Mouse (Mus musculus): Measurements from ENCODE around the gene Gpr35. TPM values are rescaled to one million over a fixed set of nuclear protein-coding genes. Genes with fewer than 3 reads are reported as not detected.

Gene Gpr35
- polyA plus RNA-seq, 1 experiment from 2014 or later, result 0.54 TPM

DNA sequence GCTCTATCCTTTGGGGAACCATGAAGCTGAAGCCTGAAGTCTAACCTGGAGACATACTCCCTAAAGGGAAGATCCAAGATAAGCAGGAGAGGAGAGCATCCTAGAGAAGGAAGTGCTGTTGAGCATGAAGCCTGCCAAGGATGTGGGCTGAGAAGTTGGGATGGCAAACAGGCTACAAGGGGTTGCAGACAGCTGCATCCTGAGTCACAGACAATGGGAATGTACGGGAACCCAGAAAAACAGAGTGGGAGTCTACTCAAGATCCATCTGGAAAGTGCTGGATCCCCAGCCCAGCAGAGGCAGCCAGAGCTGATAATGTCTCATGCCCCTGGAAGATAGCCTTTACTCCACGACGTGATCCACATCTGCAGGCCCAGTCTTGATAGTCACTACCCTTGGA lies 80.5 kb downstream of the Gpr35 start:
- Histone ChIP-seq H3K9me3 (ENCODE audit: control insufficient read depth, low read length) (no peaks in the 10 kb centered on the region), H3K27ac (replicated peaks in 1 of 2; ENCODE audit: control insufficient read depth in 1 of 2, insufficient read depth in 1 of 2, low read depth in 2 of 2, low read length in 2 of 2) (no peak overlapping the region), H3K4me3 (ENCODE audit: control insufficient read depth in 1 of 2, insufficient read depth in 1 of 2, low read depth in 1 of 2, low read length in 2 of 2) (no peak overlapping the region), H3K4me2 (ENCODE audit: low read length) (no peak overlapping the region), H3K9ac (ENCODE audit: low read length) (no peak overlapping the region), H3K27me3 (ENCODE audit: control insufficient read depth, insufficient read depth, low read length) (no peaks in the 10 kb centered on the region), H3K36me3 (ENCODE audit: control insufficient read depth, insufficient read depth, low read length) (no peaks in the 10 kb centered on the region), H3K4me1 (ENCODE audit: control insufficient read depth in 2 of 2, insufficient read depth in 2 of 2, low read length in 2 of 2) (peaks cover 20 to 31% of the 10 kb centered on the region in 2 experiments)
- no peak for ATAC-seq (ENCODE audit: insufficient number of reproducible peaks, insufficient read depth, low FRiP score, low read depth)
- WGBS, result 74% methylated on average over 3 of the region's 3 CpGs

DNA sequence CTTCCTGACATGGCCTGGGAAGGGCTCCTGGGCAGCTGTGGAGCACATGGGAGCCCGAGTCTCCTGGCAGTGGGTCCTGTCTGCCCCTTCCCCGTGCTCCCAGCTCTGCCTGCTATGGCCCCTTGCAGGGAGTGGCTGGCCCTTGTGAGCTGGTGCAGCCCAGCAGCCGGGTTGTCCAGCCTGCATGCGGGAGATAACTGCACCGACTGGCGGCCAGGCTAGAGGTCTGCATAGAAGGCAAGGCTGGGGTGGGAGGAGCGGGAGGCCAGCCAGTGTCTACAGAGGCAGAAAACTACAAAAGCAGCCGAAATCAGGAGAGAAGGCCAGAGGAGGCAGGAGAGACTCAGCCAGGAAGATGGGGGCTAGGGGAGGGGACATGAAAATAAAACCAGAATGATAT lies 83.3 kb downstream of the Gpr35 start:
- ATAC-seq (ENCODE audit: insufficient number of reproducible peaks, insufficient read depth, low FRiP score, low read depth), result no peak
- H3K9ac ChIP-seq (ENCODE audit: low read length), result no peak overlapping the region
- 16% methylated on average over 8 of the region's 8 CpGs for WGBS

DNA sequence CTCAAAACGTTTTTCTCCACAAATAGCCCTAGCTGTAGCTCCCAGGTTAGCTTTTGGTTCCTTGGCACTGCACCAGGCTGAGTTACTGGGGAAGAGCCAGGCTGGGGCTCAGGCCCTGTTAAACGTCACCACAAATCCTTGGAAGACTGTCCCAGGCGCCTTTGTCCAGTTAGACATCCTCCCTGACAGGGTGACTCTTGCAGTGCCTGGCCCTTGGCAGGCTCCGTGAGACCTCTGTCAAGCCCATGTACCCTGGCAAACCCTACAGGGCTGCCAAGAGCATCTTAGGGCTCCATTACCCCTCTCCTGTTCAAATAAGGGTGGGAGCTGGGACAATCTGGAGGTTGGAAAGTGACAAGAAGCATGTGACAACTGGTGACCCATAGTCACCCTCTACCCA lies 85.3 kb downstream of the Gpr35 start:
- 0 out of 2 replicates have a peak, but pooled peaks cover 4% of the 10 kb centered on the region for H3K9me3 ChIP-seq (ENCODE audit: control insufficient read depth, low read length)
- 50% methylated on average over 4 of the region's 4 CpGs for WGBS
- H3K9ac ChIP-seq (ENCODE audit: low read length), result no peak overlapping the region
- no peak overlapping the region for H3K4me2 ChIP-seq (ENCODE audit: low read length)
- H3K27ac ChIP-seq (replicated peaks in 1 of 2; ENCODE audit: control insufficient read depth in 1 of 2, insufficient read depth in 1 of 2, low read depth in 2 of 2, low read length in 2 of 2), result no peak overlapping the region
- peaks cover 20 to 32% of the 10 kb centered on the region in 2 experiments for H3K4me1 ChIP-seq (ENCODE audit: control insufficient read depth in 2 of 2, insufficient read depth in 2 of 2, low read length in 2 of 2)
- H3K36me3 ChIP-seq (ENCODE audit: control insufficient read depth, insufficient read depth, low read length), result no peaks in the 10 kb centered on the region
- no peak overlapping the region for H3K4me3 ChIP-seq (ENCODE audit: control insufficient read depth in 1 of 2, insufficient read depth in 1 of 2, low read depth in 1 of 2, low read length in 2 of 2)
- ATAC-seq (ENCODE audit: insufficient number of reproducible peaks, insufficient read depth, low FRiP score, low read depth), result no peak
- H3K27me3 ChIP-seq (ENCODE audit: control insufficient read depth, insufficient read depth, low read length), result no peaks in the 10 kb centered on the region

More for the DNA sequence above, 83.3 kb downstream of the Gpr35 start:
- Histone ChIP-seq H3K4me1 (ENCODE audit: control insufficient read depth in 2 of 2, insufficient read depth in 2 of 2, low read length in 2 of 2) (peaks cover 20 to 32% of the 10 kb centered on the region in 2 experiments), H3K9me3 (ENCODE audit: control insufficient read depth, low read length) (0 out of 2 replicates have a peak, but pooled peaks cover 4% of the 10 kb centered on the region), H3K27me3 (ENCODE audit: control insufficient read depth, insufficient read depth, low read length) (no peaks in the 10 kb centered on the region), H3K36me3 (ENCODE audit: control insufficient read depth, insufficient read depth, low read length) (no peaks in the 10 kb centered on the region), H3K4me3 (ENCODE audit: control insufficient read depth in 1 of 2, insufficient read depth in 1 of 2, low read depth in 1 of 2, low read length in 2 of 2) (no peak overlapping the region), H3K4me2 (ENCODE audit: low read length) (no peak overlapping the region), H3K27ac (replicated peaks in 1 of 2; ENCODE audit: control insufficient read depth in 1 of 2, insufficient read depth in 1 of 2, low read depth in 2 of 2, low read length in 2 of 2) (no peak overlapping the region)

Other genes starting within 250 kb of the Gpr35 start
- gene Gpc1, start 119.2 kb upstream of the Gpr35 start, polyA plus RNA-seq (2014; fragmentation: Nextera tagmentation; extraction: Ambion mirVana), result 55.3 and 59.7 TPM in 2 replicates
- 0.16 and 0.89 TPM in 2 replicates for gene Ankmy1, start 48.0 kb upstream of the Gpr35 start, polyA plus RNA-seq (2014; fragmentation: Nextera tagmentation; extraction: Ambion mirVana)
- gene Dusp28, start 43.9 kb upstream of the Gpr35 start, polyA plus RNA-seq (2014; fragmentation: Nextera tagmentation; extraction: Ambion mirVana), result 15.6 and 16.5 TPM in 2 replicates
- gene Rnpepl1, start 40.1 kb upstream of the Gpr35 start, polyA plus RNA-seq (2014; fragmentation: Nextera tagmentation; extraction: Ambion mirVana), result 37.8 and 40.8 TPM in 2 replicates
- 15.7 and 16.9 TPM in 2 replicates for gene Capn10, start 16.5 kb upstream of the Gpr35 start, polyA plus RNA-seq (2014; fragmentation: Nextera tagmentation; extraction: Ambion mirVana)
- gene Aqp12, start 55.5 kb downstream of the Gpr35 start, polyA plus RNA-seq (2014; fragmentation: Nextera tagmentation; extraction: Ambion mirVana), result 0.19 TPM in 1 of 2 replicates, not detected in the other
- gene Kif1a, start 151.1 kb downstream of the Gpr35 start, polyA plus RNA-seq (2014; fragmentation: Nextera tagmentation; extraction: Ambion mirVana), result 7.8 and 11.6 TPM in 2 replicates
- not detected in 2 replicates for gene Agxt, start 184.4 kb downstream of the Gpr35 start, polyA plus RNA-seq (2014; fragmentation: Nextera tagmentation; extraction: Ambion mirVana)
- 0.09 TPM in 1 of 2 replicates, not detected in the other for gene 2310007B03Rik, start 210.1 kb downstream of the Gpr35 start, polyA plus RNA-seq (2014; fragmentation: Nextera tagmentation; extraction: Ambion mirVana)
- gene Crocc2, start 217.9 kb downstream of the Gpr35 start, polyA plus RNA-seq (2014; fragmentation: Nextera tagmentation; extraction: Ambion mirVana), result 0.05 and 0.14 TPM in 2 replicates